Mouse (Mus musculus) MEL (cell line): ENCODE results near the gene Col8a1. TPM values are rescaled to one million over a fixed set of nuclear protein-coding genes. Genes with fewer than 3 reads are reported as not detected.

ENCODE experiments used
- DNase-seq: peaks from one replicate; pipeline ENCODE4 v3.0.0; 2011; ENCODE audit warnings: low read depth, low spot score
- H3K27ac ChIP-seq: 2 replicates; pipeline ENCODE4 v1.5.1; 2012; ENCODE audit warnings: low read depth, mild to moderate bottlenecking, control low read depth, low read length, moderate library complexity; ENCODE audit not compliant: control insufficient read depth
- H3K27me3 ChIP-seq, 2 experiments: fragments of 150-350 bp in 1 of 2; sonication (generic) in 1 of 2; 2 replicates each; pipeline ENCODE4 v1.6.1; 2012; ENCODE audit warnings: low read length in 2 of 2, mild to moderate bottlenecking in 2 of 2, improper control_type of control experiment in 1 of 2, moderate library complexity in 1 of 2; ENCODE audit not compliant: insufficient read depth in 2 of 2, control insufficient read depth in 1 of 2
- H3K36me3 ChIP-seq, 2 experiments: 2 replicates each; pipeline ENCODE4 v1.6.1; 2012 to 2014; ENCODE audit warnings: low read length in 2 of 2, improper control_type of control experiment in 1 of 2, inconsistent platforms in 1 of 2, mild to moderate bottlenecking in 1 of 2; ENCODE audit not compliant: insufficient read depth in 2 of 2, control insufficient read depth in 1 of 2
- H3K4me1 ChIP-seq, 2 experiments: fragments of 150-350 bp in 1 of 2; sonication (generic) in 1 of 2; 2 replicates each; pipeline ENCODE4 v1.6.1; 2012; ENCODE audit warnings: low read length in 2 of 2, improper control_type of control experiment in 1 of 2, mild to moderate bottlenecking in 1 of 2; ENCODE audit not compliant: insufficient read depth in 2 of 2, control insufficient read depth in 1 of 2
- H3K4me3 ChIP-seq, 2 experiments: fragments of 150-350 bp in 1 of 2; sonication (generic) in 1 of 2; 2 replicates each; pipeline ENCODE4 v1.5.1; 2012; ENCODE audit warnings: low read depth in 2 of 2, low read length in 2 of 2, mild to moderate bottlenecking in 2 of 2, moderate library complexity in 2 of 2, control low read depth in 1 of 2, improper control_type of control experiment in 1 of 2; ENCODE audit not compliant: control insufficient read depth in 1 of 2, insufficient read depth in 1 of 2
- H3K79me2 ChIP-seq: 2 replicates; pipeline ENCODE4 v1.6.1; 2012; ENCODE audit warnings: mild to moderate bottlenecking, low read length, moderate library complexity; ENCODE audit not compliant: control insufficient read depth, poor library complexity, insufficient read depth
- H3K9ac ChIP-seq: 2 replicates; pipeline ENCODE4 v1.6.1; 2012; ENCODE audit warnings: low read depth, mild to moderate bottlenecking, control low read depth, low read length, moderate library complexity; ENCODE audit not compliant: control insufficient read depth, poor library complexity, severe bottlenecking
- H3K9me3 ChIP-seq: fragments of 150-350 bp; sonication (generic); replicated peaks from 2 replicates; pipeline ENCODE4 v1.6.1; 2012; ENCODE audit warnings: mild to moderate bottlenecking, low read length, improper control_type of control experiment, moderate library complexity; ENCODE audit not compliant: insufficient read depth
- E2F4 ChIP-seq: IDR thresholded peaks from 2 replicates; pipeline ENCODE4 v1.6.1; 2011; ENCODE audit warnings: low read depth, low read length, improper control_type of control experiment, borderline replicate concordance
- ELF1 ChIP-seq: IDR thresholded peaks from 2 replicates; pipeline ENCODE4 v1.6.1; 2014; ENCODE audit warnings: low read depth, mild to moderate bottlenecking, inconsistent platforms, low read length, improper control_type of control experiment, moderate library complexity
- ETS1 ChIP-seq: IDR thresholded peaks from 2 replicates; pipeline ENCODE4 v1.6.1; 2012; ENCODE audit warnings: low read depth, mild to moderate bottlenecking, inconsistent platforms, low read length, improper control_type of control experiment, moderate library complexity
- GABPA ChIP-seq: IDR thresholded peaks from 2 replicates; pipeline ENCODE4 v1.6.1; 2012; ENCODE audit warnings: low read depth, mild to moderate bottlenecking, inconsistent platforms, low read length, improper control_type of control experiment, moderate library complexity
- GATA1 ChIP-seq: IDR thresholded peaks from 2 replicates; pipeline ENCODE4 v1.6.1; 2011; ENCODE audit warnings: low read depth, low read length, improper control_type of control experiment
- HCFC1 ChIP-seq: IDR thresholded peaks from 2 replicates; pipeline ENCODE4 v1.6.1; 2012; ENCODE audit warnings: low read depth, mild to moderate bottlenecking, inconsistent platforms, low read length, improper control_type of control experiment, moderate library complexity
- KAT2A ChIP-seq: conservative IDR thresholded peaks from 2 replicates; pipeline ENCODE4 v1.6.1; 2012; ENCODE audit warnings: low read depth, low read length, improper control_type of control experiment, inconsistent platforms
- MAZ ChIP-seq: IDR thresholded peaks from 2 replicates; pipeline ENCODE4 v1.6.1; 2012; ENCODE audit warnings: low read depth, mild to moderate bottlenecking, inconsistent platforms, low read length, improper control_type of control experiment
- MEF2A ChIP-seq: IDR thresholded peaks from 2 replicates; pipeline ENCODE4 v1.6.1; 2014; ENCODE audit warnings: low read depth, mild to moderate bottlenecking, inconsistent platforms, low read length, improper control_type of control experiment; ENCODE audit not compliant: poor library complexity, insufficient replicate concordance, severe bottlenecking; ENCODE audit errors: extremely low read depth
- MXI1 ChIP-seq: IDR thresholded peaks from 2 replicates; pipeline ENCODE4 v1.6.1; 2011; ENCODE audit warnings: mild to moderate bottlenecking, low read depth, low read length, improper control_type of control experiment
- MYB ChIP-seq: IDR thresholded peaks from 2 replicates; pipeline ENCODE4 v1.6.1; 2011; ENCODE audit warnings: mild to moderate bottlenecking, low read depth, low read length, improper control_type of control experiment
- NELFE ChIP-seq: IDR thresholded peaks from 2 replicates; pipeline ENCODE4 v1.6.1; 2011; ENCODE audit warnings: low read depth, low read length, improper control_type of control experiment
- POLR2AphosphoS2 ChIP-seq: IDR thresholded peaks from 2 replicates; pipeline ENCODE4 v1.6.1; 2011; ENCODE audit warnings: low read length, improper control_type of control experiment
- POLR2AphosphoS5 ChIP-seq: IDR thresholded peaks from 2 replicates; pipeline ENCODE4 v1.6.1; 2012; ENCODE audit warnings: low read depth, borderline replicate concordance, mild to moderate bottlenecking, inconsistent platforms, low read length, moderate library complexity, mixed read lengths
- RCOR1 ChIP-seq: IDR thresholded peaks from 2 replicates; pipeline ENCODE4 v1.6.1; 2012; ENCODE audit warnings: low read depth, mild to moderate bottlenecking, inconsistent platforms, low read length, improper control_type of control experiment
- SMC3 ChIP-seq: IDR thresholded peaks from 2 replicates; pipeline ENCODE4 v1.6.1; 2011; ENCODE audit warnings: low read depth, low read length, improper control_type of control experiment
- TBP ChIP-seq: IDR thresholded peaks from 2 replicates; pipeline ENCODE4 v1.8.0; 2011; ENCODE audit warnings: low read depth, low read length, improper control_type of control experiment
- UBTF ChIP-seq: IDR thresholded peaks from 2 replicates; pipeline ENCODE4 v1.6.1; 2012; ENCODE audit warnings: low read depth, mild to moderate bottlenecking, inconsistent platforms, low read length, improper control_type of control experiment, moderate library complexity, borderline replicate concordance; ENCODE audit not compliant: insufficient read depth
- USF2 ChIP-seq, 2 experiments: IDR thresholded peaks; 2 replicates each; pipeline ENCODE4 v1.6.1; 2011 to 2012; ENCODE audit warnings: improper control_type of control experiment in 2 of 2, low read length in 2 of 2, borderline replicate concordance in 1 of 2, inconsistent platforms in 1 of 2, low read depth in 1 of 2, mild to moderate bottlenecking in 1 of 2; ENCODE audit not compliant: insufficient read depth in 1 of 2
- polyA plus RNA-seq, 2 experiments: library from polyadenylated mRNA; stranded (reverse) in 1 of 2; unstranded in 1 of 2; fragments of >175 nt in 1 of 2; fragments of >200 nt in 1 of 2; gene quantifications; 2 replicates each; pipeline versions ENCODE4 v1.2.1 to v1.2.4; 2012; ENCODE audit warnings: low replicate concordance in 2 of 2, low read depth in 1 of 2; ENCODE audit not compliant: insufficient read length in 2 of 2, insufficient read depth in 1 of 2, missing spikeins in 1 of 2
- total RNA-seq: library from RNA; depleted of rRNA; stranded (reverse); fragments of 300-350 nt; gene quantifications from 2 replicates; pipeline ENCODE4 v1.2.3, GENCODE M21; 2012

Gene Col8a1
- total and polyA plus RNA-seq, 3 experiments: not detected

- TF ChIP-seq POLR2AphosphoS5 (no peak), ETS1 (peak; percentile 47; the same call in 1 of the 2 replicates), MAZ (peak; percentile 57; the same call in 1 of the 2 replicates), GABPA (no peak)
These were observed 147.9 kb downstream of the Col8a1 start, which contains the start of gene Cmss1 (continued) for GRCm38 (mm10) chr16:57606444-57607227.

DNA sequence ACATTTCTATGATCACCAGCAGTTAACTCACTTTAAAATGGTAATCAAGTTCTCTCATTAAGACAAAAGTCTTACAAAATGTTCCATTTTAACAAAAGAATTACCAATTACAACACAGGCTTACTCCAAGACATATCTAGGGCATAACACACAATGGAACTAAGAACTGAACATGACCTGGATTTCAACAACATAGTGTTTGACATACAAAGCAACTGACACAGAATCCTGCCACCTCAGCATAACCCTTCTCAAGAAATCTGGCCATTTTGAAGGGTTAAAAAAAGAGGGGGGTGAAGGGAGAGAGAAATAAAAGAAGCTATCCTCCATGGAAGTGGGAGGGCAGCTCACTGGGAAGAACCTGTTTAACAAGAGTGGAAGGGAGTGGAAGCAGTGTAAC, 153.5 kb downstream of the Col8a1 start:
- Histone ChIP-seq H3K4me3 (no peak overlapping the region), H3K9ac (no peak overlapping the region), H3K27ac (no peak overlapping the region), H3K4me1 (peaks cover 0 to 6% of the 10 kb centered on the region in 2 experiments; a peak in 3 of 4 replicates), H3K36me3 (peaks cover 0 to 13% of the 10 kb centered on the region in 2 experiments; a peak in 2 of 4 replicates), H3K27me3 (no peaks in the 10 kb centered on the region), H3K79me2 (peaks cover 40% of the 10 kb centered on the region), H3K9me3 (no peaks in the 10 kb centered on the region)
- TF ChIP-seq UBTF (no peak), USF2 (IDR thresholded peaks at IDR 0.05; ENCODE audit: borderline replicate concordance in 1 of 2, insufficient read depth in 1 of 2, low read depth in 1 of 2, low read length in 2 of 2) (no peak), SMC3 (no peak), POLR2AphosphoS2 (no peak), MXI1 (no peak), RCOR1 (no peak), MYB (no peak), KAT2A (no peak), E2F4 (no peak), MEF2A (no peak), GATA1 (no peak), NELFE (no peak), ELF1 (no peak), HCFC1 (no peak), TBP (no peak), ETS1 (no peak)
- DNase-seq: no peak
